Mouse (Mus musculus) C3H10T1/2 (cell line): ENCODE measurements around the gene Efhc2. TPM values are rescaled to one million over a fixed set of nuclear protein-coding genes. Genes with fewer than 3 reads are reported as not detected.

ENCODE experiments used
- polyA plus RNA-seq, 2 experiments: library from polyadenylated mRNA; unstranded; fragments of >200 nt; fragmentation: generic; extraction: Trizol; gene quantifications; one replicate each; pipeline ENCODE4 v1.2.1; 2012; ENCODE audit warnings: missing spikeins in 2 of 2

Efhc2 gene
- not detected for polyA plus RNA-seq

GRCm38 (mm10) chrX:17319126-17319583 is at the start of gene Efhc2:
Efhc2 (minus strand) TSS chrX:17319368.

